Mouse (Mus musculus): ENCODE measurements around the gene Ms4a4d.
"Not testable (repeated sequence)": the region's sequence is repeated elsewhere in the genome, so short reads cannot be mapped to it uniquely, and the experiment has no call there.

Ms4a4d gene

GRCm38 (mm10) chr19:11536593-11536992 lies at the start of gene Ms4a4d:
Gene Ms4a4d (plus strand): TSS chr19:11536801.
- no peak for DNase-seq

- DNase-seq, result no peak
Measured at GRCm38 (mm10) chr19:11491406-11492189, 45.0 kb upstream of the Ms4a4d start.

GRCm38 (mm10) chr19:11492671-11493070 lies 43.9 kb upstream of the Ms4a4d start:
- no peak for DNase-seq

GRCm38 (mm10) chr19:11494519-11494918 lies 42.1 kb upstream of the Ms4a4d start:
- no peak for DNase-seq

GRCm38 (mm10) chr19:11496361-11496760 lies 40.2 kb upstream of the Ms4a4d start:
- no peak for DNase-seq

GRCm38 (mm10) chr19:11497300-11497699 lies 39.3 kb upstream of the Ms4a4d start:
- DNase-seq, result not testable (repeated sequence)

GRCm38 (mm10) chr19:11500796-11501195 lies 35.8 kb upstream of the Ms4a4d start:
- DNase-seq, result no peak

GRCm38 (mm10) chr19:11501326-11501725 lies 35.3 kb upstream of the Ms4a4d start:
- no peak for DNase-seq

- DNase-seq, result no peak
Measured at GRCm38 (mm10) chr19:11504857-11505256, 31.7 kb upstream of the Ms4a4d start.

GRCm38 (mm10) chr19:11513458-11513857 lies 23.1 kb upstream of the Ms4a4d start:
- DNase-seq, result no peak

GRCm38 (mm10) chr19:11516246-11516645 lies 20.4 kb upstream of the Ms4a4d start, which contains the start of gene Ms4a6b:
Gene Ms4a6b (plus strand): TSS chr19:11516512.
- DNase-seq, result no peak

- DNase-seq, result no peak
Measured at GRCm38 (mm10) chr19:11516845-11517244, 19.8 kb upstream of the Ms4a4d start.

- not testable (repeated sequence) for DNase-seq
Measured at GRCm38 (mm10) chr19:11517373-11517772, 19.2 kb upstream of the Ms4a4d start.

- DNase-seq, result not testable (repeated sequence)
Measured at GRCm38 (mm10) chr19:11518356-11518755, 18.2 kb upstream of the Ms4a4d start.

GRCm38 (mm10) chr19:11520146-11520545 lies 16.5 kb upstream of the Ms4a4d start:
- DNase-seq, result no peak

GRCm38 (mm10) chr19:11533421-11533820 lies 3.2 kb upstream of the Ms4a4d start:
- DNase-seq, result no peak

GRCm38 (mm10) chr19:11533888-11534445 lies 2.6 kb upstream of the Ms4a4d start:
- DNase-seq, result peak; percentile 7 to 26

- DNase-seq, result peak; percentile 24 to 31
Measured at GRCm38 (mm10) chr19:11537336-11537735, 735 bp downstream of the Ms4a4d start.

- DNase-seq, result not testable (repeated sequence)
Measured at GRCm38 (mm10) chr19:11540166-11540821, 3.7 kb downstream of the Ms4a4d start.

- DNase-seq, result not testable (repeated sequence)
Measured at GRCm38 (mm10) chr19:11544383-11544782, 7.8 kb downstream of the Ms4a4d start.

- no peak for DNase-seq
Measured at GRCm38 (mm10) chr19:11547911-11548310, 11.3 kb downstream of the Ms4a4d start.

GRCm38 (mm10) chr19:11554726-11555125 lies 18.1 kb downstream of the Ms4a4d start:
- DNase-seq, result no peak

GRCm38 (mm10) chr19:11559560-11559959 lies 23.0 kb downstream of the Ms4a4d start:
- not testable (repeated sequence) for DNase-seq

GRCm38 (mm10) chr19:11574965-11575364 lies 38.4 kb downstream of the Ms4a4d start:
- peak; percentile 56 to 69 for DNase-seq

Measured in cerebellum, postnatal 10 days (tissue).